Mouse (Mus musculus) hindbrain, embryonic 12.5 days (tissue): ENCODE data around the gene Nsf. TPM values are rescaled to one million over a fixed set of nuclear protein-coding genes. Genes with fewer than 3 reads are reported as not detected.

Experiments used
- ATAC-seq: fragments of 200-750 bp; cut with Nextera tagmentation; 2 replicates; pipeline ENCODE4 v1.8.0; 2017; ENCODE audit warnings: moderate TSS enrichment; ENCODE audit not compliant: low FRiP score
- H3K27ac ChIP-seq: fragments of 300-500 bp; sonication (generic); 2 replicates; pipeline ENCODE4 v1.5.1; 2016; ENCODE audit warnings: mild to moderate bottlenecking
- H3K27me3 ChIP-seq: fragments of 300-500 bp; sonication (generic); 2 replicates; pipeline ENCODE4 v1.6.1; 2016; ENCODE audit warnings: mild to moderate bottlenecking
- H3K36me3 ChIP-seq: fragments of 300-500 bp; sonication (generic); 2 replicates; pipeline ENCODE4 v1.6.1; 2016; ENCODE audit warnings: mild to moderate bottlenecking
- H3K4me1 ChIP-seq: fragments of 300-500 bp; sonication (generic); 2 replicates; pipeline ENCODE4 v1.6.1; 2016
- H3K4me2 ChIP-seq: fragments of 300-500 bp; sonication (generic); replicated peaks from 2 replicates; pipeline ENCODE4 v1.6.1; 2016; ENCODE audit warnings: mild to moderate bottlenecking
- H3K4me3 ChIP-seq: fragments of 300-500 bp; sonication (generic); 2 replicates; pipeline ENCODE4 v1.5.1; 2016; ENCODE audit warnings: mild to moderate bottlenecking
- H3K9ac ChIP-seq: fragments of 300-500 bp; sonication (generic); 2 replicates; pipeline ENCODE4 v1.6.1; 2016; ENCODE audit warnings: mild to moderate bottlenecking, moderate library complexity
- H3K9me3 ChIP-seq: fragments of 300-500 bp; sonication (generic); replicated peaks from 2 replicates; pipeline ENCODE4 v1.6.1; 2016; ENCODE audit warnings: mild to moderate bottlenecking
- WGBS: fragments of 180-500 bp; shearing (Covaris S2); methylation state at CpG from one replicate; pipeline ENCODE4 v1.1.7; 2016; 5-methylcytosine and 5-hydroxymethylcytosine counted together
- polyA plus RNA-seq: library from polyadenylated mRNA; unstranded; fragments of >200 nt; fragmentation: Nextera tagmentation; extraction: Ambion mirVana; gene quantifications from 2 replicates; pipeline ENCODE4 v1.2.1, GENCODE M21; 2016

Nsf gene
- polyA plus RNA-seq, 1 experiment from 2014 or later = 81.7 TPM

DNA sequence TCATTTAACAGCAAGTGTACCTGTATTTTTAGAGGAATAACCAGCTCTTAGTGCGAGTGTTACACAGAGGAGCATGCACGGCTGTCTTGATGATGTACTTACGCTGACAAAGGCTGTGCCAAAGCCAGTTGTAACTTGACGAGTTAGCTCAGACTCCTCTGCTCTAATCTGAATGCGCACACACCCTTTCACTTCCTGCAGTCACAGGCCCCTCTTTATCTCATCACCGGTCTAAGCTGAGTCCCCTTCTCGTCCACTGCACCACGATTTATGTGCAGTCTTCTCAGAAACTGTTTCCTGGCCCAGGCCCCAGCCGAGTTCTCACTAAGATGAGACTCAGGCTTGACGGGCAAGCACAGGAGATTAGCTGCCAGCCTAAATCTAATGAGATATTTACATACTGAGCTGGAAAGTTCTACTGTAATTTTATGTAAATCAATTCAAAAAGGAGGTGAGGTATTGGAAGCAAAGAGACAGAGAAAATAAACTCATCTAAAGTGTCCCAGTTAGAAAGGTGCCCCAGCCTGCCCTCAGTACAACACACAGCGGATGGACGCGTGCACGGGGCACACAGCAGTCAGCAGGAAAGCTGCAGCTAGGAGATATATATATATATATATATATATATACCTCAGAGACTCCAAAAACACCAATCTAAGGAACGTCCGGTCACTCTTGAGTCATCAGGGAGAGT, 101.1 kb downstream of the Nsf start:
- peaks cover 19% of the 10 kb centered on the region for H3K4me1 ChIP-seq
- H3K36me3 ChIP-seq = peaks cover 11% of the 10 kb centered on the region; the same call in 1 of the 2 replicates
- H3K4me2 ChIP-seq = no peak overlapping the region
- no peak for ATAC-seq
- no peak overlapping the region for H3K4me3 ChIP-seq
- H3K27ac ChIP-seq = no peak overlapping the region
- no peaks in the 10 kb centered on the region for H3K27me3 ChIP-seq
- no peaks in the 10 kb centered on the region for H3K9me3 ChIP-seq
- WGBS = 67% methylated on average over 16 of the region's 16 CpGs
- H3K9ac ChIP-seq = no peak overlapping the region

DNA sequence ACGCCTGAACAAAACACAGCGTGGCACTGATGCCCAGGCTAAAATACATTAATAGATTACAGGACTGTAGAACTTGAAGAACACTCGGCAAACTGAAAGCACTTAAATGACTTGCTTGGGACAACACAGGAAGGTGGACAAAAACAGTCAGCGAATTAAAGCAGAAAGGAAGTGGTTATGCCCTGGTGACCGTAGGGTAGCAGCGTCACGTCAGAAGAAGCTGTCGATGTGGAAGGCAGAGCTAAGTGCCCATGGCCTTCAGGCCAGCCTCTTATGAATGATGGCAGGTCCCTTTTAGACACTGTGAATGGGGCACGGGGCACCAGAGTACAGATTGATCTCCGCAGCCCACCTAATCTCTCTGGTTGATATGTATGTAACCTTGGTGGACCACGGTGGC, 105.6 kb downstream of the Nsf start:
- no peak for ATAC-seq

DNA sequence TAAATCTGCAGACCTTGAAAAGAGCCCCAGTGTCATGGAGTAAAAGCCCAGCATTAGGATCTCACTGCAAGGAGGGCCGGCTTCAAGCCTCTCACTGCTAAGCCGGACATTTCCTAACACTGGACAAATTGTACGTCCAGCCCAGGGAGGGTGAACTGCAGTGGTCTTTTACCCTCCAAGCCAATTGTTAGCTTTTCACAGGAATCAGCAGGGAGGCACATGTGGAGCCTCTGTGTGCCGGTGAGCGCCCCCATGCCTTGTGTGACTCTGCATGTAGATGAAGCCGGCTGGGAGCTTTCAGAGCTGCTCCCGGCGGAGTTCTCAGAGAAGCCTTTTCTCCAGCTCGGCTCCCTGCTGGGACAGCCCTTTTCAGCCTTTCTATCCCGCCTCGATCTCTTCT, 113.0 kb downstream of the Nsf start:
- Histone ChIP-seq H3K27ac (peak overlapping the region; percentile 77), H3K27me3 (no peaks in the 10 kb centered on the region), H3K9ac (no peak overlapping the region), H3K4me1 (peaks cover 17% of the 10 kb centered on the region), H3K36me3 (peaks cover 7% of the 10 kb centered on the region; the same call in 1 of the 2 replicates), H3K4me3 (no peak overlapping the region), H3K4me2 (peak overlapping the region; percentile 39), H3K9me3 (no peaks in the 10 kb centered on the region)
- peak; percentile 74 for ATAC-seq
- 3% methylated on average over 11 of the region's 11 CpGs for WGBS

More for the DNA sequence above, 105.6 kb downstream of the Nsf start:
- Histone ChIP-seq H3K4me3 (no peak overlapping the region), H3K27ac (no peak overlapping the region), H3K4me2 (no peak overlapping the region), H3K4me1 (peaks cover 8% of the 10 kb centered on the region), H3K9me3 (no peaks in the 10 kb centered on the region), H3K9ac (no peak overlapping the region), H3K36me3 (peaks cover 15% of the 10 kb centered on the region; the same call in 1 of the 2 replicates), H3K27me3 (no peaks in the 10 kb centered on the region)
- WGBS = 92% methylated on average over 11 of the region's 11 CpGs

DNA sequence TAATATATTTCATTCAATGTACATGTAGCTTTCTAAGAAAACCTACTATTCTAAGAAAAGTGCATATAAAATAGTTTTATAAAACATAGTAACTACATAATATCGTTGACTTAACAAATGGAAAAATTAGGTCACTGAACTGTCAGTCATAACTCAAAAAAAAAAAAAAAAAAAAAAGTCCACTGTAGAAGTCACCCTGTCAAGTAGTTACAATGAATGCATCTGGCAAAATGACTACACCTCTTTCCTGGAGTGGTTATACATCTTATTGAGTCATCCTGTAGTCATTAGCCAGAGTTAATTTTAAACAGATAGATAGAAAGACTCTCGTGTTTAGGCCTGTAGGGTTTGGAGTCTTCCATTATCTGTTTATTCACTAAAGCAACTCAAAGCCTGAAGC, 114.9 kb downstream of the Nsf start:
- H3K27ac ChIP-seq = no peak overlapping the region
- 83% methylated on average over 2 of the region's 2 CpGs for WGBS
- no peak overlapping the region for H3K4me2 ChIP-seq
- H3K4me3 ChIP-seq = no peak overlapping the region
- H3K27me3 ChIP-seq = no peaks in the 10 kb centered on the region
- no peak for ATAC-seq
- peaks cover 17% of the 10 kb centered on the region for H3K4me1 ChIP-seq
- 0 out of 2 replicates have a peak, but pooled peaks cover 5% of the 10 kb centered on the region for H3K36me3 ChIP-seq
- no peaks in the 10 kb centered on the region for H3K9me3 ChIP-seq
- H3K9ac ChIP-seq = no peak overlapping the region

DNA sequence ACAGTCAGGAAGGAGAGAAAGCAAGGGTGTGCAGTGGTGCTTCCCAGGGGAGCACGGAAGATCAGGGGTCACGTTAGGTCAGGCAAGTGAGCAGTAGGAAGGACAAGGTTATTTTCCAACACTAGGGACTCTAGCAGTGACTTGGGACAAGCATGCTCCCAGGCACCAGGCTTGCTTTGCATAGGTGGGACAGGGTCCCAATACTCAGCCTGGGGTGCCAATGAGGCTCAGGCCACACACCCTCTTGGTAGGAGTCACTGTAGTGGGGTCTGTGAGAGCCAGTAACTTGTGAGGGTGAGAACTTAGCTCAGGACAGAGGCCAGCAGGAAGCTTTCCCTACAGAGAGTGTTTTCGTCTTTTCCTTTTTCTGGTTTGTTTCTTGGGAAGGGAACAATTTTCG, 121.5 kb downstream of the Nsf start:
- Histone ChIP-seq H3K4me2 (no peak overlapping the region), H3K27me3 (no peaks in the 10 kb centered on the region), H3K9ac (no peak overlapping the region), H3K36me3 (peaks cover 8% of the 10 kb centered on the region), H3K4me1 (no peaks in the 10 kb centered on the region), H3K4me3 (no peak overlapping the region), H3K9me3 (no peaks in the 10 kb centered on the region), H3K27ac (no peak overlapping the region)
- no peak for ATAC-seq
- WGBS = 83% methylated on average over 4 of the region's 4 CpGs

DNA sequence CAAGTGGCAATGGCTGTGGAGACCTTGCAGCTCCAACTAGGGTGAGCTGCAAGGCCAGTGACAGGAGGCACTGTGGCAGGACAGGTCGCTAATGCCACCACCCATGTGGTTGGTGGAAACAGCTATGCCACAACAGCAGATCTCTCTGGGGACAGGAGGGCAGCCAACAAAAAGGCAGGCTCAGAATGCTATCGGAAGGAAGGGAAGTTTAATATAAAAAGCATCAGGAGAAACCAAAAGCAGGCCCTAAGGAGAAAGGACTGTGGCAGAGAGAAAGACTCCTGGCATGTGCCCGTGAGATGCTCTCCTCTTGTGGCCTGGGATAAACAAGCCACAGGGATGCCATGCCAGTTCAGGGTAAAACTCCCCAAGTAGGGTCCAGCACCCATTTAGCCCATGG, 122.1 kb downstream of the Nsf start:
- H3K4me3 ChIP-seq = no peak overlapping the region
- H3K27ac ChIP-seq = no peak overlapping the region
- no peak overlapping the region for H3K4me2 ChIP-seq
- H3K36me3 ChIP-seq = peaks cover 13% of the 10 kb centered on the region
- H3K9ac ChIP-seq = no peak overlapping the region
- no peaks in the 10 kb centered on the region for H3K9me3 ChIP-seq
- no peaks in the 10 kb centered on the region for H3K4me1 ChIP-seq
- WGBS = 88% methylated on average over 3 of the region's 3 CpGs
- no peaks in the 10 kb centered on the region for H3K27me3 ChIP-seq
- ATAC-seq = no peak

DNA sequence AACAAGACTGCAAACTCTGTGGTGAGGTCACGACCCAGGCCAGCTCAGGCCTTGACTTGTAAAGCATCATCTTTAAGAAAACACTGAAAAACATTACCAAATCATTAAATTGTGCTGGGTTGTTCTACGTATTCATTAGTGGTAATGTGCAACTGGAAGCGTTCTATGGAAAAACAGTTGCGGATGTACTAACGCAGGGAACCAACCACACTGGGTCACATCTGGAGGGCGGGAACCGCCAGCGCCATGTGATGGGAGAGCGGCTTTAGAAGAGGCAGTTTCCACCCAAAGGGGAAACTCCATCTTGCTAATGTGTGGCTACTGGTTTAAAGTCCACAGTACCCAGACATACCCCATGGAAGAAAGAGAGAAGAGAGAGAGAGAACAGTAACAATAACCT, 123.4 kb downstream of the Nsf start:
- ATAC-seq = no peak
- Histone ChIP-seq H3K36me3 (peaks cover 15% of the 10 kb centered on the region), H3K27me3 (no peaks in the 10 kb centered on the region), H3K4me1 (no peaks in the 10 kb centered on the region), H3K9me3 (no peaks in the 10 kb centered on the region), H3K9ac (no peak overlapping the region), H3K4me2 (no peak overlapping the region), H3K4me3 (no peak overlapping the region), H3K27ac (no peak overlapping the region)
- 90% methylated on average over 9 of the region's 9 CpGs for WGBS

DNA sequence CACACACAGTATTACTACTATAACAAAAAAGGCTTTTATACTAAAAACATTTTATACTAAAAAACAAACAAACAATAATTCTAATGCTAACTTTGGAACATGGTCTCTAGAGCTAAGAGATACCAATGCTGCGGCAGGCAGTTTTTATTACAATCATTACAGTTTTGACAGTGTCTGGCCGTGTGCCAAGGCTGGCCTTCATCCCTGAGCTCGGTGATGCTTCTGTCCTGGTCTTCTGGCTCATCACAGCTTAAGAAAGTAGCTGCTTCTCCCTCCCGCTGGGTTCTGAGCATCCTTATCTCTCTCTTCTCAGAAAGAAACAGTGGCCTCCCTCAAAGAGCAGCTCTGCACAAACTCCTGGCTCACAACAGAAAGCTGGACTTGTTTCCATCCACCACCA, 123.9 kb downstream of the Nsf start:
- Histone ChIP-seq H3K9ac (no peak overlapping the region), H3K4me2 (no peak overlapping the region), H3K4me1 (no peaks in the 10 kb centered on the region), H3K36me3 (peaks cover 15% of the 10 kb centered on the region), H3K9me3 (no peaks in the 10 kb centered on the region), H3K27me3 (no peaks in the 10 kb centered on the region), H3K4me3 (no peak overlapping the region), H3K27ac (no peak overlapping the region)
- ATAC-seq = no peak
- WGBS = 69% methylated on average over 4 of the region's 4 CpGs

DNA sequence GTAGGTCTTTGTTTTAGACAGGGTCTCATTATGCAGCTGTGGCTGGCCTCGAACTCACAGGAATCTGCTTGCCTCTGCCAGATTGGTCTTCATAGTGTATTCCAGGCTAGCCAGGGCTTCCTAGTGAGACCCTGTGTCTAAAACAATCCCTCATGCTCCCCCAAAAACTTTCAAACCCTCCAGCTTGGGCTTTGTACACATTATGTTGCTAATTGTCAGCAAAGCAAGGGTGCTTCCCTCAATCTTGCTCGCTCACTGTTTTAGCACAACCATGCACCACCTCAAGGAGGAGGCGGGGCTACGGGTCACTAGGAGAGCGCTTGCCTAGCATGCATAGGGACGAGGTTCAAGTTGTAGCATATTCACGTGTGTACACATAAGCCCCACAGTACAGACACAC, 125.0 kb downstream of the Nsf start:
- Histone ChIP-seq H3K4me2 (no peak overlapping the region), H3K36me3 (peaks cover 22% of the 10 kb centered on the region), H3K4me3 (no peak overlapping the region), H3K27ac (no peak overlapping the region), H3K4me1 (no peaks in the 10 kb centered on the region), H3K9me3 (no peaks in the 10 kb centered on the region), H3K27me3 (no peaks in the 10 kb centered on the region), H3K9ac (no peak overlapping the region)
- ATAC-seq = no peak
- WGBS = 86% methylated on average over 7 of the region's 7 CpGs

DNA sequence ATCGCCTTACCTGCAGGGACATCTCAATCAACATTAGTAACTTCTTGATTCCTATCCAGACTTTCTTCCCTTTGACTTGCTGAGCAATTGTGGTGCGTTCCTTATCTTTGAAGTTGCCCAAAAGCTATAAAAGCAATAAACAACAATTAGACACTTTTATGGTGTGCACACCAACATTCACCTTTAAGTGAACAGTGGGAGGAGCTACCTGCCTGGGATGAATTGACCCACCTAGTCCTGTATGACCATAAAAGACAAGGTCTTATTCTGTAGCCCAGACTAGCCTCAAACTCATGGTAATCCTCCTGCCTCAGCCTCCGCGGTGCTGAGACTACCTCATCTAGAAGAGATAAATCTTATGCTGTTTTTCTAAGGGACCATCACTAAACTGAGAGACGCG, 126.7 kb downstream of the Nsf start:
- Histone ChIP-seq H3K9ac (no peak overlapping the region), H3K27me3 (no peaks in the 10 kb centered on the region), H3K4me2 (no peak overlapping the region), H3K27ac (no peak overlapping the region), H3K9me3 (no peaks in the 10 kb centered on the region), H3K4me1 (no peaks in the 10 kb centered on the region), H3K36me3 (peaks cover 39% of the 10 kb centered on the region), H3K4me3 (no peak overlapping the region)
- 95% methylated on average over 6 of the region's 6 CpGs for WGBS
- no peak for ATAC-seq

DNA sequence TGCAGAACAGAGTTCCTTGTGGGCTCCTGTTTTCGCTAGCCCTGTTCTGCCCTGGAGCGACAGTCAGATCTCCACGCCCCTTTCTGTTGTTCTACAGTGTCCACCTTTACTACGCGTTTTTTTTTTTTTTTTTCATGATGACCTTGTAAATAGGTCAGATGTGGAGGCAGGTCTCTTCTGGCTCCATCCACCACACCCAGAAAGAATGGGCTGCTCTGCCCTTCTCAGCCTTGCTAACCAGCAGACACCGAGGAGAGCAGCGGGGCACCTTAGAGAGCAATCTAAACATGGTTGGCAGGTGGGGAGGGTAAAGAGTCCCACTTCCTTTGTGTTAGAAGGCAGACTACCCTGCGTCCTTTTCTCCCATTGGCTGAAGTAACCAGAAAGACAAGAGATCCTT, 137.1 kb downstream of the Nsf start:
- Histone ChIP-seq H3K4me3 (no peak overlapping the region), H3K4me2 (no peak overlapping the region), H3K4me1 (peaks cover 13% of the 10 kb centered on the region), H3K9ac (no peak overlapping the region), H3K27ac (no peak overlapping the region), H3K9me3 (no peaks in the 10 kb centered on the region), H3K36me3 (peaks cover 12% of the 10 kb centered on the region), H3K27me3 (peaks cover 28% of the 10 kb centered on the region)
- no peak for ATAC-seq
- 87% methylated on average over 8 of the region's 8 CpGs for WGBS

DNA sequence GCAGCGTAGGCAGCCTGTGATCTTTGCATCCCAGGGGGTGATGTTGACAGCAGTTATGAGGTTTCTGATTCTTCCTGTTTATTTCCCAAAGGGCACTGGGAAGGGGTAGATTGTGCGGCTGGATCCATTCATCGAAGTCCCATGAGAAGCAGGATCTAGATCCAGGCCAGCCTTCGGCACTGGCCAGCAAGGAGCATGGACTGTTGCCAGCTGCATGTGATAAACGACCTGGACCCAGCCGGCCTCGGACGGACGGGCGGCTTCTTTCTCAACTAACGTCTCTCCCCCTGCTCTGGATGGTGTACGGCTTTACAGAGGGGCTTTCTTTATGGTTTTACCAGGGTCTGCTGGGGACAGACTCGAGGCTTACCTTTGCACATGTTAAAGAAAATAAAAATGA, 137.9 kb downstream of the Nsf start:
- no peak overlapping the region for H3K4me2 ChIP-seq
- H3K4me1 ChIP-seq = peaks cover 16% of the 10 kb centered on the region
- no peak overlapping the region for H3K4me3 ChIP-seq
- peaks cover 34% of the 10 kb centered on the region for H3K27me3 ChIP-seq
- no peak overlapping the region for H3K9ac ChIP-seq
- WGBS = 44% methylated on average over 13 of the region's 13 CpGs
- H3K27ac ChIP-seq = no peak overlapping the region
- no peaks in the 10 kb centered on the region for H3K9me3 ChIP-seq
- H3K36me3 ChIP-seq = peaks cover 9% of the 10 kb centered on the region
- no peak for ATAC-seq

DNA sequence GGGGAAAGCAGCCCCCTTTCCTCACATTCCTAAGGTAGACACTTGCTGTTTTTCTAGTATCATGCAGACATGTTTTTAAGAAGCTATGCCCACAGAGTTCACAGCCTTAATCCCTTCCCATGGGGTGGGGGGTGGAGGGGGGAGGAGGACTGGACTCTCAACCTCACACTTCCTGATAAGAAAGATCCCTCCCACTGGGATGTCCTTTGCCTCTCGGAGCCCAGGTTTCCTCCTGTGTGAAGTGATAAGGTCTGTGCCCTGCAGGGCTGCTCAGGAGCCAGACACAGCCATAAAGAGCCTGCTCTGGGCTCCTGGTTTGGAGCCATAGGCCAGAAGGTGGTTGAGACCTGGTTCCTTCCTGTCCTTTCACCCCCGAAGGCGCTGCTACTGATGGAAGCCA, 139.0 kb downstream of the Nsf start:
- 33% methylated on average over 3 of the region's 3 CpGs for WGBS
- Histone ChIP-seq H3K4me3 (no peak overlapping the region), H3K4me2 (no peak overlapping the region), H3K9ac (no peak overlapping the region), H3K9me3 (no peaks in the 10 kb centered on the region), H3K36me3 (peaks cover 7% of the 10 kb centered on the region; the same call in 1 of the 2 replicates), H3K27ac (no peak overlapping the region), H3K27me3 (peaks cover 44% of the 10 kb centered on the region), H3K4me1 (peaks cover 26% of the 10 kb centered on the region)
- ATAC-seq = no peak
